Mouse (Mus musculus) cerebellum, postnatal 4 days (tissue): ENCODE measurements around the gene Klf12.

Source experiments
- DNase-seq, 2 experiments: peaks; one replicate each; pipeline ENCODE4 v3.0.0; 2022; ENCODE audit warnings: low spot score in 2 of 2, mixed read lengths in 1 of 2

Klf12 gene

GRCm38 (mm10) chr14:100134304-100134703 is 150.2 kb downstream of the Klf12 start:
- no peak for DNase-seq

DNA sequence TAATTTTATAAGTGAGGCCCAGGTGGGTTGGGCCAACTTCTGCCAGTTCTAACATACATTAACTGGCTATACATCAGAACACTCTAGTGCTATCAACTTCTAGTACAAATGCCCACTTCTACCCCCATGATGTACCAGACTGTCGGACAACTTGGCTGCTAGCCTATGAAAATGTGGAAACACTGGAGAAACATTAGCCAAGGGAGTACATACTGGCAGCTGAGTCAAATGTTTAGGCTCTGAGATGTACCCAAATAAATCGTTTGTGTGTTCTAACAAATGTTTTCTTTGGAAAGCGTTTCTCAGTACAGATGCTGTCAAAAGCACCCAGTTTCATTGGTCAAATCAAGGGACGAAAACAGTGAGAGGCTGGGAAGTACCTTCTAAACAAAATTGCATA is 152.0 kb downstream of the Klf12 start:
- no peak for DNase-seq

DNA sequence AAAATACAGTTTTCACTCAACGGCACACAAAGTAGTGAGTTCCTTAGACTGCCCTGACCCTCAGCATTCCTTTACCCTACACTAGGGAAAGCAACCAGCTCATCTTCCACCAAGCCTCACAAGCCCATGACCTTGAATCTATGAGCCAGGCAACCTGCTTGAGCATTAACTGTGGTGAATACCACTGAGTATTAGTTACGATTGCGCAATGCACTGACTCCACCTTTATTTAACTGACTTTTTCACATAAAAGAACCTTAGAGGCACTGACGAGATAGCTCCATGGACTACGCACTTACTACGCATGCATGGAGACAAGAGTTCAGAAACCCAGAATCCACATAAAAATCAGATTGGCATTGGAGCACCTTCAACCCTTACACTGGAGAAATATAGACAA is 158.4 kb downstream of the Klf12 start:
- no peak for DNase-seq

DNA sequence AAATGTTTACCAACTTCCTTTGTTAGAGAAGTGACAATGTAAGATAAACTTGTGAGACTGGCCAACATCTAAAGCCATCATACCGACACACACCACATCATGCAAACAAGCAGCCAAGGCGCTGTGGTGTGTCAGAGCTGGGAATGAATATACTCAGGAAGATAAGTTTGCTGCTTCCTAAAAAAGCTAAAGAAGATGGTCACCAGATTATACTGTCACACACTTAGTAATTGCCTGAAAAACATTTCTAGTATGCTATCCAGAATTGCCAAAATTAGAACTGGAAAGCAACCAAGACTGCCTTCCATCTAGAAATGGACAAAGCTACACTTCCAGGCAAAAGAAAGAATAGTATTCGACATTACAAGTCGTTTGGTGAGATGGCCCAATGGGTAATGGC is 163.4 kb downstream of the Klf12 start:
- no peak for DNase-seq

GRCm38 (mm10) chr14:100119866-100120265 is 164.6 kb downstream of the Klf12 start:
- no peak for DNase-seq

- no peak for DNase-seq
Measured at GRCm38 (mm10) chr14:100113419-100113818, 171.1 kb downstream of the Klf12 start.

- DNase-seq, result no peak
Measured at GRCm38 (mm10) chr14:100111735-100112134, 172.7 kb downstream of the Klf12 start.

DNA sequence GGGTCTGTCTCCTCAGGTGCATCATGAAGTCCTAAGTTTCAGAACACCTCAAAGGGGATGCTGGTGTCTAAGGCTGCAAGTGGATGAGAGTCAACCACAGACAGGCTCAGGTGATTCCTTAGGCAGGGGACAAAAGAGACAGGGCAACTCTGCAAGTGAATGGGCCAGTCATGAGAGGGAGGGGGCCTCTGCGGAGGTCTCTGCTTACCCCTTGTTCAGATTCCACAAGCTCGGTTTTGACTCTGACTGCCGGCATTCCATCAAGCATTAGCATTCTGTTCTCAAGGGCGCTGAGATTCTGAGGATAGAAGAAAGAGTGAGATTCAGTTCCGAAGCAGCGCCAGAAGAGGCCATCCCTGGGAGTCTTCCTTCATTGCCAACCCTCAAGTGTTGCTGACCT is 174.9 kb downstream of the Klf12 start:
- no peak for DNase-seq

GRCm38 (mm10) chr14:100105570-100105969 is 178.9 kb downstream of the Klf12 start:
- no peak for DNase-seq

- DNase-seq, result no peak
Measured at GRCm38 (mm10) chr14:100104818-100105217, 179.7 kb downstream of the Klf12 start.

- DNase-seq, result no peak
Measured at GRCm38 (mm10) chr14:100103818-100104217, 180.7 kb downstream of the Klf12 start.

DNA sequence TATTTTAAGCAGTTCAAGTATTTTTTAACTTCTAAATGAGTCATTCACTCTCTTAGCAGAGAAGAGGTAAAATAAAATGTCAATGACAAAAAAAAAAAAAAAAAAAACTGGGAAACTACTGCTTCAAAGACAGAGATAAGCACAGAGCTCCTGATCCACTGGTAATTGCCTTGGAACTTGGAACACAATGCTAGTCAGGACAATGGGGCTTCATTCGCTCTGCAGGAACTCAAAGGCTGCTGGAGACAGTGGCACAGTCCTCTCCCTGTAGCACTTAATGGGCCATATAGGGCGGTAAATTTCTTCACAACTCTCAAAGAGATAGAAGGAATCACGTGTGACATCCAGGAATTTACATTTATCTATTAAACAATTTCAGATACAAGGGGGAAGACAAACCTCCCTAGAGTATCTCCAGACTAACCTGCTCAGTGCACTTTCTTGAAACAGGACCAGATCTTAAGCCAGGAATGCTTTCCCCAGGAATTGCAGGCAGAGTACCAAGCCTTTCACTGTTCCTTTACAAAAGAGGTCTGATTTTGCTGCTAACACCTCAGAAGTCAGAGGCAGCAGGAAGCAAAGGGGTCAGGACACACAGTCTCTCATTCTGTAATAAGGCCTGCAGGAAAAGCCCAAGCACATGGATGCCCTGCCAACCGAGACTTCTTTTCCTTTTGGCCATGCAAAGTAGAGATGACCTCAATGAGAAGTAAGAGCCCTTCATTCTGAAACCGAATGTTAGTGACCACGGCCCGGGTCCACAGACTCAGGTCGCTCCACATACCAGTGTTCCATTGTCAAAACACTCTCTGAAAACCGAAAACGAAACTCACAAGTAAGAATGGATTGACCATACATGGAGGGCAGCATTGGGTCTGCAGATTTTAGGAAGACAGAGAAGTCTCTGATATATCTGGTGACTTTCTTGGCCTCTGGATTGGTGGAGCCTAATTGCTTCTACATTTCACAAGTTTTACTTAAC is 187.0 kb downstream of the Klf12 start:
- DNase-seq, result no peak

DNA sequence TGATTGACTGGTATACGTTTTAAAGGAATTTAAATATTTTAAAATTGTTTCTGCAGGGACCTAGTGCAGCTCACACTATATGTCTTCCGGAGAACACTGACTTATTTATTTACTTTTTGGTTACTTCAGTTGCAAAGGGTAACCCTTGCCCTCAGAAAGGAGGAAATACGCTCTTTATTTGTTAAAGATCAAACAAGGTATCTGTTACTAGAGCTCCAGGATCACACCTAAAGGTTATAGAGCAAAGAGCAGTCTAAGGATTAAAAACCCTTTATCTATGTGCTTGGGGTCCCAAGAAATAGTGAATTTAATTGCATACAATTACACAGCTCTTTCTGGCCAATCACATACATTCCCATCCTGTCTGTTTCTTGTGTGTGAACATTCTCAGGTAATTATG is 188.7 kb downstream of the Klf12 start:
- DNase-seq, result no peak

DNA sequence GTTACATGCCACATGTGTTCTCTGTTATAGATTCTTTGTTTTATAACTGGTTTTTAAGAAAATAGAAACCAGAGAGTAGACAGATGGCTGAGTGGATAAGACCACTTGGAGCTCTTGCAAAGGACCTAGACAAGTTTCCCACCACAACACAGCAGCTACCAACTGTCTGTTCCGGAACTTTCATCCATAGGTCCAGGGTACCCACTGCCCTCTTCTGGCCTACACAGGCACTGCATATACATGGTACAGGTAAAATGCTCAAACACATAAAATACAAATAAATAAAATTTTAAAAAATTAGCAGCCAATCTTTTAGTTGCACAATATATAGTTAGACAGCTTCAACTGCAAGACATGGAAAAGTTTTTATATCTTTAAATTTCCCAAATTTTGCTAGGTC is 194.0 kb downstream of the Klf12 start:
- no peak for DNase-seq

DNA sequence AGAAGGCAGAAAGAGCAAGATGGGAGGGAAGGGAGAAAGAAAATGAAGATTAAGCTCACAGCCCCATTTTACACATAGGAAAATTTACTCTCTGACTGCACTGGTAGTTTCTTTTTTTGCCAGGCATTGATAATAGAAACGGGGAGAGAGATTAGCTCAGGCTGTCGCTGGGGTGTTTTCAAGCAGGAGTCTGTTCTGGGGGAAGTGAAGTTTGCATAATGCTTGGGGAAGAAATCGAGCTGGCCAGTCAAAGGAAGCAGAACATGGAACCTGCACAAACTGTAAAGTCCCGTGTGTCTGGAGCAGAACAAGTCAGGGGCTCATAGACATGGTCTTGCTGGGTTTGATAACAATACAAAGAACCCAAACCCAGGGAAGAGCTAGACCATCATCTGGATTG is 204.9 kb downstream of the Klf12 start:
- DNase-seq, result no peak

GRCm38 (mm10) chr14:100072431-100073195 is 211.9 kb downstream of the Klf12 start:
- no peak for DNase-seq

DNA sequence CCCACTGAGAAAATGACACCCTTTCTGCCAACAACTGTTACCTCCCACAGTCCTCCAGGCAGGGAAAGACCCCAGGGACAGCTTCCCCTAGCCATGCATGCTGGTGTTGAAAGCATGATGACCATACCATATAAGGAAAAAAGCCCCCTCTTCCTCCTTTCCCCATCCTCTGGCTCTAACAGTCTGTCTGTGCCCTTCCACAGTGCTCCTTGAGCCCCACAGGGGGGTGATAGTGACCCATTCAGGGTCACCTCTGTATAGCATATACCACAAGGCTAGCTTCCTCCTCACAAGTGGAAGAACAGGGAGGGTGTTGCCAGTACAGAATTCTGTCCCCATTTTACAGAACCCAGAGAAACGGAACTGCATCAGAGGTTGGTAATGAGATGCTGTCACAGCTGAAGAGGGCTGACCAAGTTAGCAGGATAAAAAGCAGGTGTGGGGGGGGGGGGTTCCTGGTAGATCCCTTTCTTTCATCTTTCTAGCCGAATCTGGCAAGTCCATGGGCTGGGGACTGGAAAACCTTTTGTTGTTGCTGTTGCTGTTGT is 214.9 kb downstream of the Klf12 start:
- no peak for DNase-seq

DNA sequence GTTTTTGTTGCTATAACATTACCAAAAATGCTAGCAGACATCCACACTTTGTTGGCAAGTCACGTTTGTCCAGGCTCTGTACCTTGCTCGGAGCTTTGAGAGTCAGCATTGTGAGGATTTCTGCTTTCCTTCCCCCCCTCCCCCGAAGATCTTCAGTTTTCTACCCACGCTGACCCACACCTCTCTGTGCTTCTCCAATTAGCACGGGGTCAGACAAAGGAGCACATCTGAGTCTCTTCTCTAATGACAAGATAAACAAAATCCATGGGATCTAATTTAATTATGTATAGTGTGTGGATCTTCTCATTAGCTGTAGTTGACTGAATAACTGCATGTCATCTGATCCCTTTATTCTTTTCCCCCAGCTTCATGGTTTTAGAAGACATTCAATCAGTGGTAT is 215.8 kb downstream of the Klf12 start:
- no peak for DNase-seq

DNA sequence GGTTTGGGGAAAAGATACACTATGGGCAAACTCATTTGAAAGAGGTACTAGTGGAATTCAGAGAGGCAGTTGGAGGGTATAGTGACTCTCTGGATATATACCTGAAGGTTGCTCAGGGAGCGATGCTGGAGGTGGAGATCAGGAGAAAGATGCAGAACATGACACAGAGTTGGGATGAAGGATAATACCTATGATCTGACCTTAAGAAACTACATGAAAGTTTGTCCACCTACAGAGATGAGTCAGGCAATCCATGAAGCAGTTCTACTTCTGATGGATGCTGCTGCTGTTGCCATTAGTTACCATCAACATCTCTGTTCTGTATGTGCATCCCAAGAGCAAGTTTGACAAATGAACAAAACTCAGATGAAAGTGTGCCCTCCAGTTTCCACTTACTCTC is 222.0 kb downstream of the Klf12 start:
- DNase-seq, result no peak

DNA sequence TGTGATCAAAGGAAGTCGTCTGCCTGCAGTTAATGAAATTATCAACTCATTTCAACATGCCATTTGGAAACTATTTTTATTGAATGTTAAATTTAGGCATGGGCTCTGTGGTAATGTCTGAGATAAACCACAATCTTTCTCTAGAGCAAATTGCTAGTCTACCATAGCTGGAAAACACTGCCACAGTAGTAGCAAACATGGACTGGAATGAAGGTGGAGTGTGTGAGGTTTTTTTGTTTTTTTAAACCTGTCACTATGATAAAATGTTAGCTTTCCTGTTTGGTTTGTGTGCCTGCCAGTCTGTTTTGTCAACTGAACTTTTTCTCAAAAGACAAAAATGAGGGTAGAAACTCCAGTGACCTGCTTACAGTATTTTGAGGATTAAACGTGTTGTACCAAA is 230.3 kb downstream of the Klf12 start:
- no peak for DNase-seq

DNA sequence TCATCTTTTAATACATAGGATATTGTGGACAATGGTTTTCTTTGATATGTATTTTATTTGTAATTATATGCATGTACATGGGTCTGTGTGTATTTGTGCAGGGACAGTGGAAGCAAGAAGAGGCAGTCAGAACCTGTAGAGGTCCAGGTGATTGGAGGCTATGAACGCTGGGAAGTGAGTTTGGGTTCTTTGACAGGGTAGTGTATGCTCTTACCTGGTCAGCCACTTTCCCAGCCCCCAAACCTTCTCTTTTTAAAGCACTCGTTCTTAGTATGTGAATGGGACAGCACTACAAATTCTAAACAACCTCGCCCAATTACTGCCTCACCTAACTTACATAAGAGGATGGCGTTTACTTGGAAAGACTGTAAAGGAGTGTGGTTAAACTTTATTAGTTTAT is 231.0 kb downstream of the Klf12 start:
- no peak for DNase-seq

- no peak for DNase-seq
Measured at GRCm38 (mm10) chr14:100052876-100053275, 231.6 kb downstream of the Klf12 start.

GRCm38 (mm10) chr14:100045431-100045830 is 239.0 kb downstream of the Klf12 start:
- DNase-seq, result no peak
